Mouse (Mus musculus) erythroblast, embryonic 14.5 days (primary cell): Measurements from ENCODE around the gene Gmpr2. TPM values are rescaled to one million over a fixed set of nuclear protein-coding genes. Genes with fewer than 3 reads are reported as not detected.
A peak's percentile ranks its signal among the peaks of the same experiment; 100 is the strongest.

Source experiments
- H3K27me3 ChIP-seq: 2 replicates; pipeline ENCODE4 v1.6.1; 2012; ENCODE audit warnings: inconsistent platforms; ENCODE audit not compliant: control insufficient read depth
- H3K36me3 ChIP-seq: 2 replicates; pipeline ENCODE4 v1.6.1; 2012; ENCODE audit warnings: mild to moderate bottlenecking, inconsistent platforms; ENCODE audit not compliant: control insufficient read depth
- H3K4me1 ChIP-seq: 2 replicates; pipeline ENCODE4 v1.6.1; 2012; ENCODE audit warnings: inconsistent platforms; ENCODE audit not compliant: control insufficient read depth
- H3K4me3 ChIP-seq: replicated peaks from 2 replicates; pipeline ENCODE3; 2012; ENCODE audit warnings: moderate library complexity, mild to moderate bottlenecking, inconsistent platforms
- H3K9me3 ChIP-seq: 2 replicates; pipeline ENCODE4 v1.6.1; 2012; ENCODE audit warnings: low read length, inconsistent platforms, mixed read lengths; ENCODE audit not compliant: control insufficient read depth
- GATA1 ChIP-seq: IDR thresholded peaks from 2 replicates; pipeline ENCODE4 v1.6.1; 2012; ENCODE audit warnings: low read length, inconsistent platforms, mixed read lengths
- TAL1 ChIP-seq: IDR thresholded peaks from 3 replicates; pipeline ENCODE4 v1.6.1; 2012; ENCODE audit warnings: low read length, inconsistent platforms, mixed read lengths
- polyA plus RNA-seq: library from polyadenylated mRNA; stranded (reverse); fragments of >175 nt; gene quantifications from 2 replicates; pipeline ENCODE4 v1.2.3, GENCODE M21; 2012

Gene Gmpr2
- polyA plus RNA-seq, 1 experiment = 1.9 TPM

- H3K27me3 ChIP-seq = no peaks in the 10 kb centered on the region
- no peaks in the 10 kb centered on the region; the same call in 1 of the 2 replicates for H3K36me3 ChIP-seq
- no peak overlapping the region for H3K4me3 ChIP-seq
- no peaks in the 10 kb centered on the region for H3K9me3 ChIP-seq
- H3K4me1 ChIP-seq = peaks cover 25% of the 10 kb centered on the region
- TF ChIP-seq GATA1 (no peak), TAL1 (no peak)
Measured at GRCm38 (mm10) chr14:55706051-55706600, 34.4 kb downstream of the Gmpr2 start.

- no peaks in the 10 kb centered on the region; the same call in 1 of the 2 replicates for H3K36me3 ChIP-seq
- no peaks in the 10 kb centered on the region for H3K9me3 ChIP-seq
- peaks cover 30% of the 10 kb centered on the region for H3K4me1 ChIP-seq
- peaks cover under 1% of the 10 kb centered on the region for H3K27me3 ChIP-seq
- no peak overlapping the region for H3K4me3 ChIP-seq
- no peak for TF ChIP-seq TAL1
- no peak for TF ChIP-seq GATA1
Measured at GRCm38 (mm10) chr14:55707397-55707796, 35.7 kb downstream of the Gmpr2 start.

GRCm38 (mm10) chr14:55709509-55709908 is 37.8 kb downstream of the Gmpr2 start:
- H3K36me3 ChIP-seq = no peaks in the 10 kb centered on the region; the same call in 1 of the 2 replicates
- TF ChIP-seq GATA1 = no peak
- no peak overlapping the region for H3K4me3 ChIP-seq
- H3K4me1 ChIP-seq = peaks cover 40% of the 10 kb centered on the region
- no peaks in the 10 kb centered on the region for H3K9me3 ChIP-seq
- peaks cover 9% of the 10 kb centered on the region for H3K27me3 ChIP-seq

GRCm38 (mm10) chr14:55711786-55712185 is 40.0 kb downstream of the Gmpr2 start:
- peaks cover 5% of the 10 kb centered on the region for H3K36me3 ChIP-seq
- peaks cover 9% of the 10 kb centered on the region for H3K27me3 ChIP-seq
- TF ChIP-seq GATA1 (no peak), TAL1 (no peak)
- peaks cover 30% of the 10 kb centered on the region for H3K4me1 ChIP-seq
- H3K9me3 ChIP-seq = no peaks in the 10 kb centered on the region
- H3K4me3 ChIP-seq = no peak overlapping the region

GRCm38 (mm10) chr14:55713007-55713728 is 41.4 kb downstream of the Gmpr2 start:
- peaks cover 9% of the 10 kb centered on the region for H3K27me3 ChIP-seq
- no peaks in the 10 kb centered on the region for H3K9me3 ChIP-seq
- TF ChIP-seq TAL1 (no peak), GATA1 (no peak)
- H3K4me3 ChIP-seq = peak overlapping the region; percentile 25
- peaks cover 20% of the 10 kb centered on the region for H3K4me1 ChIP-seq
- peaks cover 16% of the 10 kb centered on the region for H3K36me3 ChIP-seq

GRCm38 (mm10) chr14:55713729-55714122 is 42.0 kb downstream of the Gmpr2 start, which contains the start of gene Tgm1:
Tgm1 (minus strand) TSS chr14:55713926.
- Histone ChIP-seq H3K27me3 (peaks cover 9% of the 10 kb centered on the region), H3K4me3 (peak within 1 kb of the TSS; percentile 25), H3K36me3 (peaks cover 21% of the 10 kb centered on the region), H3K9me3 (no peaks in the 10 kb centered on the region), H3K4me1 (peaks cover 18% of the 10 kb centered on the region)
- TF ChIP-seq TAL1 (no peak), GATA1 (no peak)

GRCm38 (mm10) chr14:55714893-55715292 is 43.2 kb downstream of the Gmpr2 start:
- Histone ChIP-seq H3K9me3 (no peaks in the 10 kb centered on the region), H3K36me3 (peaks cover 31% of the 10 kb centered on the region), H3K27me3 (peaks cover 9% of the 10 kb centered on the region), H3K4me1 (peaks cover 20% of the 10 kb centered on the region), H3K4me3 (no peak overlapping the region)
- no peak for TF ChIP-seq TAL1

- Histone ChIP-seq H3K36me3 (peaks cover 31% of the 10 kb centered on the region), H3K4me3 (no peak overlapping the region), H3K9me3 (no peaks in the 10 kb centered on the region), H3K4me1 (peaks cover 22% of the 10 kb centered on the region), H3K27me3 (peaks cover 9% of the 10 kb centered on the region)
- TF ChIP-seq GATA1 (no peak), TAL1 (no peak)
Measured at GRCm38 (mm10) chr14:55716271-55716670, 44.5 kb downstream of the Gmpr2 start.

- peaks cover 9% of the 10 kb centered on the region for H3K27me3 ChIP-seq
- H3K4me3 ChIP-seq = no peak overlapping the region
- H3K36me3 ChIP-seq = peaks cover 31% of the 10 kb centered on the region
- TF ChIP-seq GATA1 (no peak), TAL1 (no peak)
- no peaks in the 10 kb centered on the region for H3K9me3 ChIP-seq
- H3K4me1 ChIP-seq = peaks cover 25% of the 10 kb centered on the region
Measured at GRCm38 (mm10) chr14:55716884-55717283, 45.1 kb downstream of the Gmpr2 start.

GRCm38 (mm10) chr14:55719737-55720136 is 48.0 kb downstream of the Gmpr2 start:
- no peak for TF ChIP-seq GATA1
- TF ChIP-seq TAL1 = no peak
- no peaks in the 10 kb centered on the region for H3K27me3 ChIP-seq
- peaks cover 31% of the 10 kb centered on the region for H3K36me3 ChIP-seq
- no peak overlapping the region for H3K4me3 ChIP-seq
- H3K9me3 ChIP-seq = no peaks in the 10 kb centered on the region
- peaks cover 40% of the 10 kb centered on the region for H3K4me1 ChIP-seq
